10 mouse cellular contexts compared by ENCODE assay signal in genomic region chr2:91243416-91243815, GRCm38 (mm10). TPM values are rescaled to one million over a fixed set of nuclear protein-coding genes. Genes with fewer than 3 reads are reported as not detected.
DNase-seq lines count a peak whose midpoint lies in the region; ATAC-seq lines count a peak whose summit lies in the region.
"Had no signal": no experiment of that assay in that cellular context is flagged by ENCODE, and none has a peak within 500 bp of the region (broad histone marks: within the 10 kb centered on the region; RNA-seq: fewer than 3 reads in every experiment).

No protein-coding gene starts in this region.

- WGBS in limb, embryonic 15.5 days, result 50% methylated on average over 3 of the region's 3 CpGs

- peak; percentile 98 for ATAC-seq in frontal cortex, adult (ENCODE audit: low TSS enrichment)
- 0 out of 2 replicates have a peak, but pooled peaks have one; percentile 10 for ATAC-seq in limb, embryonic 15.5 days (ENCODE audit: insufficient number of reproducible peaks, low FRiP score, low TSS enrichment, low read depth)

- no peak overlapping the region for H3K4me3 ChIP-seq in limb, embryonic 15.5 days
- H3K4me3 ChIP-seq: liver, embryonic 15.5 days had no signal

- peak overlapping the region; percentile 24; the same call in 1 of the 2 replicates for H3K27ac ChIP-seq in limb, embryonic 15.5 days

- no peaks in the 10 kb centered on the region for H3K4me1 ChIP-seq in limb, embryonic 15.5 days

- no peak overlapping the region for H3K4me2 ChIP-seq in limb, embryonic 15.5 days
- H3K4me2 ChIP-seq: liver, embryonic 15.5 days had no signal

- H3K9me3 ChIP-seq in limb, embryonic 15.5 days, result no peaks in the 10 kb centered on the region
- H3K9me3 ChIP-seq: liver, embryonic 15.5 days had no signal

- no peak for DNase-seq in frontal cortex, postnatal 14 days (ENCODE audit: low spot score in 2 of 2)
- DNase-seq in Muller cell, postnatal 12 days (ENCODE audit: inconsistent ontology term), result peak; percentile 67
- DNase-seq in frontal cortex, postnatal 36 days (ENCODE audit: low spot score in 2 of 2), result peak; percentile 73 to 80
- no peak for DNase-seq in kidney, adult 11 months
- no peak for DNase-seq in lung, postnatal 4 days
- DNase-seq in lung, adult 18-20 months, result no peak
- DNase-seq: adrenal gland, postnatal 14 days had no signal

- no peaks in the 10 kb centered on the region for H3K36me3 ChIP-seq in limb, embryonic 15.5 days
- H3K36me3 ChIP-seq: liver, embryonic 15.5 days had no signal

- no peak overlapping the region for H3K9ac ChIP-seq in limb, embryonic 15.5 days
- H3K9ac ChIP-seq: liver, embryonic 15.5 days had no signal

- no peaks in the 10 kb centered on the region for H3K27me3 ChIP-seq in limb, embryonic 15.5 days
- H3K27me3 ChIP-seq: liver, embryonic 15.5 days had no signal

RNA-seq across cellular contexts. Expression of gene Ddb2, which starts 6.6 kb away (rescaled TPM):
- 20.0 and 22.1 TPM in 2 replicates for polyA plus RNA-seq in limb, embryonic 15.5 days (2015; fragmentation: Nextera tagmentation; extraction: Ambion mirVana)

RNA-seq across cellular contexts. Expression of gene Pacsin3, which starts 12.3 kb away (rescaled TPM):
- 58.1 and 93.7 TPM in 2 replicates for polyA plus RNA-seq in limb, embryonic 15.5 days (2015; fragmentation: Nextera tagmentation; extraction: Ambion mirVana)

RNA-seq across cellular contexts. Expression of gene Arfgap2, which starts 21.4 kb away (rescaled TPM):
- polyA plus RNA-seq in limb, embryonic 15.5 days (2015; fragmentation: Nextera tagmentation; extraction: Ambion mirVana), result 82.9 and 83.1 TPM in 2 replicates

RNA-seq across cellular contexts. Expression of gene Acp2, which starts 40.7 kb away (rescaled TPM):
- 25.7 and 25.9 TPM in 2 replicates for polyA plus RNA-seq in limb, embryonic 15.5 days (2015; fragmentation: Nextera tagmentation; extraction: Ambion mirVana)

RNA-seq across cellular contexts. Expression of gene Nr1h3, which starts 40.8 kb away (rescaled TPM):
- polyA plus RNA-seq in limb, embryonic 15.5 days (2015; fragmentation: Nextera tagmentation; extraction: Ambion mirVana), result 2.2 and 2.4 TPM in 2 replicates

Comparison
In these comparisons a context has a peak if more than half of its experiments do, and no peak if none do; other contexts are left out.
1. DNase-seq: peak in Muller cell, postnatal 12 days (single experiment) and frontal cortex, postnatal 36 days (2 of 2); none in frontal cortex, postnatal 14 days (0 of 2), kidney, adult 11 months (single experiment), lung, postnatal 4 days (0 of 2) and lung, adult 18-20 months (0 of 2).